In genomic region chr2:167752805-167753556, GRCm38 (mm10) we compare ENCODE assay signal across 8 mouse cellular contexts.
DNase-seq lines count a peak whose midpoint lies in the region; ATAC-seq and TF ChIP-seq lines count a peak whose summit lies in the region.

No protein-coding gene starts in this region.

- H3K9ac ChIP-seq in hindbrain, embryonic 12.5 days, result no peak overlapping the region

- intact Hi-C loops in heart, postnatal 36 days (cut with DNase I), result no loop called here

- TF ChIP-seq CTCF in thymus, adult 2 months (IDR thresholded peaks at IDR 0.05; ENCODE audit: borderline replicate concordance, control insufficient read depth, extremely low read depth, insufficient read depth, low read length, poor library complexity), result no peak

- H3K27me3 ChIP-seq in hindbrain, embryonic 10.5 days (ENCODE audit: insufficient read depth, poor library complexity, severe bottlenecking), result 0 out of 2 replicates have a peak, but pooled peaks cover 3% of the 10 kb centered on the region
- H3K27me3 ChIP-seq in hindbrain, embryonic 12.5 days, result no peaks in the 10 kb centered on the region
- no peaks in the 10 kb centered on the region for H3K27me3 ChIP-seq in thymus, adult 2 months (ENCODE audit: control insufficient read depth, insufficient read depth, low read length)

- no peaks in the 10 kb centered on the region for H3K9me3 ChIP-seq in hindbrain, embryonic 10.5 days
- no peaks in the 10 kb centered on the region for H3K9me3 ChIP-seq in hindbrain, embryonic 12.5 days (replicated peaks)

- peak; percentile 33 for DNase-seq in hindbrain, embryonic 10.5 days (ENCODE audit: low spot score)
- DNase-seq in 3T3-L1 (ENCODE audit: low read depth, low spot score) (peak; percentile 70), ZHBTc4 (ENCODE audit: low read depth, low spot score) (peak; percentile 59)
- peak; percentile 69 to 70 for DNase-seq in heart, postnatal 36 days
- peak; percentile 53 for DNase-seq in mesoderm, embryonic 11.5 days (ENCODE audit: low read depth, low spot score)
- DNase-seq in thymus, adult 2 months, result no peak
- DNase-seq in ovary, postnatal 10 days (ENCODE audit: low spot score), result no peak

- no peak overlapping the region for H3K4me3 ChIP-seq in hindbrain, embryonic 10.5 days
- H3K4me3 ChIP-seq in hindbrain, embryonic 12.5 days, result no peak overlapping the region
- no peak overlapping the region for H3K4me3 ChIP-seq in thymus, adult 2 months (ENCODE audit: control insufficient read depth, insufficient read depth, low read length)

- no peak for ATAC-seq in hindbrain, embryonic 12.5 days (ENCODE audit: low FRiP score)

- no peak for TF ChIP-seq POLR2A in thymus, adult 2 months (IDR thresholded peaks at IDR 0.05; ENCODE audit: control insufficient read depth, extremely low read depth, insufficient read depth, low read length, poor library complexity)

- H3K4me2 ChIP-seq in hindbrain, embryonic 12.5 days (replicated peaks), result no peak overlapping the region

- 64% methylated on average over 12 of the region's 12 CpGs for WGBS in hindbrain, embryonic 10.5 days
- WGBS in hindbrain, embryonic 12.5 days, result 64% methylated on average over 12 of the region's 12 CpGs
- WGBS in thymus, adult 2 months, result 59% methylated on average over 12 of the region's 12 CpGs

- H3K36me3 ChIP-seq in hindbrain, embryonic 10.5 days, result no peaks in the 10 kb centered on the region
- no peaks in the 10 kb centered on the region for H3K36me3 ChIP-seq in hindbrain, embryonic 12.5 days
- no peaks in the 10 kb centered on the region for H3K36me3 ChIP-seq in thymus, adult 2 months (ENCODE audit: control insufficient read depth, insufficient read depth, low read length)

- peaks cover 19% of the 10 kb centered on the region for H3K4me1 ChIP-seq in hindbrain, embryonic 10.5 days (replicated peaks)
- H3K4me1 ChIP-seq in hindbrain, embryonic 12.5 days, result peaks cover 10% of the 10 kb centered on the region; the same call in 1 of the 2 replicates
- no peaks in the 10 kb centered on the region for H3K4me1 ChIP-seq in thymus, adult 2 months (replicated peaks; ENCODE audit: control insufficient read depth, insufficient read depth, low read length)

- peak overlapping the region; percentile 19; the same call in 1 of the 2 replicates for H3K27ac ChIP-seq in hindbrain, embryonic 10.5 days
- no peak overlapping the region for H3K27ac ChIP-seq in hindbrain, embryonic 12.5 days
- no peak overlapping the region for H3K27ac ChIP-seq in thymus, adult 2 months (ENCODE audit: control insufficient read depth, insufficient read depth, low read length)

Comparison
In these comparisons a context has a peak if more than half of its experiments do, and no peak if none do; other contexts are left out.
1. DNase-seq: peak in hindbrain, embryonic 10.5 days (single experiment), 3T3-L1 (single experiment), ZHBTc4 (single experiment), heart, postnatal 36 days (2 of 2) and mesoderm, embryonic 11.5 days (single experiment); none in thymus, adult 2 months (single experiment) and ovary, postnatal 10 days (single experiment).